Mouse (Mus musculus): ENCODE data around the gene Bcl2l13. TPM values are rescaled to one million over a fixed set of nuclear protein-coding genes. Genes with fewer than 3 reads are reported as not detected.

Bcl2l13 gene
- polyA plus RNA-seq, 1 experiment from 2014 or later, result 34.6 TPM

DNA sequence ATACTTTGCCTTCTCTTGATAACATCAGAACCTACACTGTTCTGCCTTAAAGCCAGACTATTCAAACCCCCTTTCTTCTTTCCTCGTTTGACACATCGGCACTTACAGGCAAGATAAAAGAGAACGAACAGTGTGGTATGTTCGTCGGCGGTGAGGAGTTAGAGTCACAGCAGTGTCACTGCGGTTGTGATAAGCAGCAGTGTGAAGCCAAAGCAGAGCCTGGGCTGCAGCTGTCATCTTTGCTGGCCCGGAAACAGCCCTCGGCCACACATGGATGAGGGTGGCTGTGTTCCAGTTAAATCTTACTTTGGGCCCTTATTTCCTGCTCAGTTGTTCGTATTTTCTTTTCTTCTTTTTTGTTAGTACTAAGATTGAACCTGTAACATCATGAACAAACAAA, 18.4 kb downstream of the Bcl2l13 start:
- WGBS, result 57% methylated on average over 10 of the region's 10 CpGs
- no peaks in the 10 kb centered on the region for H3K9me3 ChIP-seq (ENCODE audit: low read depth, low read length)
- DNase-seq (peak; percentile 23), ATAC-seq (ENCODE audit: insufficient read depth) (no peak)
- no peaks in the 10 kb centered on the region for H3K27me3 ChIP-seq (ENCODE audit: insufficient read depth, low read length)
- H3K27ac ChIP-seq (ENCODE audit: low read depth), result no peak overlapping the region
- no peak overlapping the region for H3K9ac ChIP-seq
- no peaks in the 10 kb centered on the region for H3K4me1 ChIP-seq (ENCODE audit: insufficient read depth)
- no peak for TF ChIP-seq CTCF (IDR thresholded peaks at IDR 0.05; ENCODE audit: low read depth)
- H3K4me3 ChIP-seq (ENCODE audit: low read depth, low read length), result no peak overlapping the region
- no peak overlapping the region for H3K4me2 ChIP-seq
- H3K36me3 ChIP-seq (ENCODE audit: insufficient read depth), result peaks cover 22% of the 10 kb centered on the region

DNA sequence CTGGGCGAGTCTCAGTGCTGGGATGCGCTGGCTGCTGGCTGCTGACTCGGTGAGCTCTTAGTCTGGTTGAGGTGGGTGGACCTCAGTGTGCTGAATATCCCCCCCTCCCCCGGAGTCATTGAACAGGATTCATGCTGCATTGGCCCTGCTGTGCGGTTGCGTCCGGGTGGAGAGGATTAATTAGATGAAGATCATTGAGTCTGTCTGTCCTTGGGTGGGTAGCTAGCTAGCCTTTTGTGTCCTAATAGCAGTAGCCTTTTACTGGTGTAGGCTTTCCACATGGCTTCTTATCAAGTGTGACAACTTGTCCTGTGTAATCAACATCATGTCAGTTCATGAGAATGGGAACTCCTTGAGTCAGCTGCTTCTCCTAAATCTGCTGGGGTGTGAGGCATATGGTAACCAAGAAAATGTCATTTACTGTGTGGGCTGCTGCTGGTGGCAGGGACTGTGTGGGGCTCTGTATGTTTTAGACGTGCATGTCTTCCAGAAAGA, 22.3 kb downstream of the Bcl2l13 start:
- Histone ChIP-seq H3K9me3 (ENCODE audit: low read depth, low read length) (no peaks in the 10 kb centered on the region), H3K4me1 (ENCODE audit: insufficient read depth) (no peaks in the 10 kb centered on the region), H3K36me3 (ENCODE audit: insufficient read depth) (peaks cover 10% of the 10 kb centered on the region; the same call in 1 of the 2 replicates), H3K4me2 (no peak overlapping the region), H3K4me3 (ENCODE audit: low read depth, low read length) (no peak overlapping the region), H3K27ac (ENCODE audit: low read depth) (no peak overlapping the region), H3K27me3 (ENCODE audit: insufficient read depth, low read length) (no peaks in the 10 kb centered on the region), H3K9ac (no peak overlapping the region)
- WGBS, result 78% methylated on average over 8 of the region's 8 CpGs
- DNase-seq (no peak), ATAC-seq (ENCODE audit: insufficient read depth) (no peak)
- TF ChIP-seq CTCF (IDR thresholded peaks at IDR 0.05; ENCODE audit: low read depth), result no peak

DNA sequence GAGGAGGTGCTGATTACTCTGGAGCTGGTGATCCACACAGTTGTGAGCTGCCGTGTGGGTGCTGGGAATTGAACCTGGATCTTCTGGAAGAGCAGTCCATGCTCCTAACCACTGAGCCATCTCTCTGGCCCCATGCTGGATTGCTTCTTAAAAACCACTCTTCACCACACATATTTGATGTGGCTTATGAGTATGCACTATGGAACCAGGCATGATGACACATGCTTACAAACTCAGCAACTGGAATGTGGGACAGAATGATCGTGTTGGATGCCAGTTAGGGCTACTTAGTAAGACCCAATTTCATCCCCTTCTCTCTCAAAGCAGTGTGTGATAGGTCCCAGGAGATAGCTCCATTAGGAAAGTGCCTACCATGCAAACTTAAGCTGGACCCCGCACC, 24.1 kb downstream of the Bcl2l13 start:
- H3K36me3 ChIP-seq (ENCODE audit: insufficient read depth), result peaks cover 17% of the 10 kb centered on the region
- no peak overlapping the region for H3K4me3 ChIP-seq (ENCODE audit: low read depth, low read length)
- no peaks in the 10 kb centered on the region for H3K27me3 ChIP-seq (ENCODE audit: insufficient read depth, low read length)
- H3K9me3 ChIP-seq (ENCODE audit: low read depth, low read length), result no peaks in the 10 kb centered on the region
- WGBS, result 93% methylated on average over 3 of the region's 3 CpGs
- no peak for ATAC-seq (ENCODE audit: insufficient read depth)
- no peaks in the 10 kb centered on the region for H3K4me1 ChIP-seq (ENCODE audit: insufficient read depth)
- no peak overlapping the region for H3K27ac ChIP-seq (ENCODE audit: low read depth)
- H3K9ac ChIP-seq, result no peak overlapping the region
- no peak for DNase-seq
- no peak overlapping the region for H3K4me2 ChIP-seq
- no peak for TF ChIP-seq CTCF (IDR thresholded peaks at IDR 0.05; ENCODE audit: low read depth)

DNA sequence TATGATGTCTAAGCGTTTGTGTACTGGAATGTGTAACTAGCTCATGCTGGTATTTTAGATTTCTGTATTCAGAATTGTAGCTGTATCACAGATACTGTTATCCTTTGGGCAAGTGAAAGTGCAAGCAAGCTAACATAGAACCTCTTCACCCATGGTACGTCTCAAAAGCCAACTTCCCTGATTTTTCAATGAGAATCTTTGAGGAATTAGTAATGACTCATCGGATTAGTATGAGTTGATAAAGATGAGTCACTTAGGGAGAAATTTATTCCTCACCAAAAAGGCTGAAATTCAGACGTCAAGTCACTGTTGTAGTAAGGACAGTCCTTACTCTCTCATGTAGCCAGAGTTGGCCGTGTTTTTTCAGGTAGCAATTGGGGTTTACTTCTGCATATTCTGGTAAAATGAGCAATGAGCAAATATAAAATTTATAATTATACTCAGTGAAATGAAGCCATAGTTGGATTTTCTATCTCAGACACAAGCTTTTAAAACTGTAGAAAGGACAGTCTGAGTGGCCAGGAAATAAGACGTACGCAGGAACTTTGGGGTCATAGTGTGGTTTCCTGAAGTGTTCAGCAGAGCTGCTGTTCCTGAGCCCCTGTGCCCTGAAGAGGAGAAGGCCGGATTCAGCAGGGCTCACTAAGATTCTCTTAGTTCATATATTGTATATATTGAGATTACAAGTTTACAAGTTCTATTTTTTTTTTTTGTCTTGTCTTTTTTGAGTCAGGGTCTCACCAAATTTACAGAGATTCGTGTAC, 30.2 kb downstream of the Bcl2l13 start:
- Histone ChIP-seq H3K9ac (no peak overlapping the region), H3K27me3 (ENCODE audit: insufficient read depth, low read length) (no peaks in the 10 kb centered on the region), H3K9me3 (ENCODE audit: low read depth, low read length) (no peaks in the 10 kb centered on the region), H3K4me2 (no peak overlapping the region), H3K4me1 (ENCODE audit: insufficient read depth) (no peaks in the 10 kb centered on the region), H3K4me3 (ENCODE audit: low read depth, low read length) (no peak overlapping the region), H3K27ac (ENCODE audit: low read depth) (no peak overlapping the region), H3K36me3 (ENCODE audit: insufficient read depth) (peaks cover 26% of the 10 kb centered on the region)
- 73% methylated on average over 9 of the region's 9 CpGs for WGBS
- no peak for DNase-seq
- TF ChIP-seq CTCF (IDR thresholded peaks at IDR 0.05; ENCODE audit: low read depth), result no peak
- ATAC-seq (ENCODE audit: insufficient read depth), result no peak

DNA sequence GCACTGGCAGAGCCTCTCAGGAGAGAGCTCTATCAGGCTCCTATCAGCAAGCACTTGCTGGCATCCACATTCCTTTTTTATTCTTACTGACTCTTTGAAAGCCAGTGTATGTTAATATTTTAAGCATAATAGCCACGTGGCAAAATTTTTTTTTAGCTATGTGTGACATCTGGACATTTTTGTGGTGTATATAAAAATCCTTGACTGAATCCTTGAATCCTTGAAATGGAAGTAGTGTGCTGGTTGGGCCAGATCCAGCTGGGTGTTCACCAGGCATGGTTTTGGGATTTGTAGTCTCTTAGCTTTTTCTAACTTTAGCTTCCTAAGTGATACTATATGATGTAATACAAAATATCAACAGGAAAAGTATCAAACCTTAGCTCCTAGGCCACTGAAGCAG, 32.8 kb downstream of the Bcl2l13 start:
- H3K4me1 ChIP-seq (ENCODE audit: insufficient read depth), result no peaks in the 10 kb centered on the region
- H3K9ac ChIP-seq, result no peak overlapping the region
- ATAC-seq (ENCODE audit: insufficient read depth) (no peak), DNase-seq (no peak)
- no peaks in the 10 kb centered on the region for H3K27me3 ChIP-seq (ENCODE audit: insufficient read depth, low read length)
- H3K4me2 ChIP-seq, result no peak overlapping the region
- no peak overlapping the region for H3K4me3 ChIP-seq (ENCODE audit: low read depth, low read length)
- no peaks in the 10 kb centered on the region for H3K9me3 ChIP-seq (ENCODE audit: low read depth, low read length)
- WGBS, result 39% methylated on average over 1 of the region's 1 CpGs
- no peak overlapping the region for H3K27ac ChIP-seq (ENCODE audit: low read depth)
- peaks cover 22% of the 10 kb centered on the region for H3K36me3 ChIP-seq (ENCODE audit: insufficient read depth)
- TF ChIP-seq CTCF (IDR thresholded peaks at IDR 0.05; ENCODE audit: low read depth), result no peak

DNA sequence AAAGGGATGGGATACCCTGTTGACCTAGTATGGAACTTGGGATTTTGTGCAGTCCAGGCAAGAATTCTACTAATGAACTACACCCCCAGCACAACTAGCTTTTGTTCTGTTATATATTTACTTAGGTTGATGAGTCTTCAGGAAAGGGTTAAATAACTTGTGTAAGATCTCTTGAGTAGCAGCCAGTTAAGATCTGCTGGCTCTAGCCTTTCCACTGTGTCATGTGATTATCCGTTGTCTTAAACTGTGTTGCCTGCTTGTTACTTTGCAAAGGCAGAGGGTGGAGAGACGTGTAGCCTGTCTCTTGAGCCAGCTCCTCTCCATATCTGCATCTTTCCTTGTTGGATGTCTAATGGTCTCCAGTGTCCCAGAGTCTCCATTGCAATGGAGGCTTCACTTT, 35.3 kb downstream of the Bcl2l13 start:
- no peaks in the 10 kb centered on the region for H3K9me3 ChIP-seq (ENCODE audit: low read depth, low read length)
- DNase-seq (no peak), ATAC-seq (ENCODE audit: insufficient read depth) (no peak)
- TF ChIP-seq CTCF (IDR thresholded peaks at IDR 0.05; ENCODE audit: low read depth), result no peak
- H3K27ac ChIP-seq (ENCODE audit: low read depth), result no peak overlapping the region
- H3K9ac ChIP-seq, result no peak overlapping the region
- no peak overlapping the region for H3K4me2 ChIP-seq
- WGBS, result 63% methylated on average over 2 of the region's 2 CpGs
- peaks cover 11% of the 10 kb centered on the region; the same call in 1 of the 2 replicates for H3K36me3 ChIP-seq (ENCODE audit: insufficient read depth)
- no peaks in the 10 kb centered on the region for H3K4me1 ChIP-seq (ENCODE audit: insufficient read depth)
- H3K27me3 ChIP-seq (ENCODE audit: insufficient read depth, low read length), result no peaks in the 10 kb centered on the region
- H3K4me3 ChIP-seq (ENCODE audit: low read depth, low read length), result no peak overlapping the region

DNA sequence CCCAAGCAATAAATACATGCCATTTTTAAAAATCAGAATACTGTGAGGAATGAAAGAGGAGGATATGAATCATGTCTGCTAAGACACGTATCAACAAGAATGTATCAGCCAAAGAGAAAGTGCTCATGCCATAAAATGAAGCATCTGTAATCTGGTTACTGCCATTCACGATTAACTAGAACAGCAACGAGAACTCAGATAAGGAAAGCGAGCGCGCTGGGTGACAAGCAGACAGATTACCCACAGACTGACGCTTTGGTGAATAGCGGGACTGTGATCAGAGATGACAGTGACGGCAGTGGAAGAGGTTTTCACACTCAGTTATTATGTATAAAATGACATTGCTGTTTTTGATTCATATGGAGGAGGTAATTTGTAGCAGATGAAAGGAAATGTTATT, 37.9 kb downstream of the Bcl2l13 start:
- TF ChIP-seq CTCF (IDR thresholded peaks at IDR 0.05; ENCODE audit: low read depth), result no peak
- no peak overlapping the region for H3K4me2 ChIP-seq

More for the DNA sequence above, 37.9 kb downstream of the Bcl2l13 start:
- ATAC-seq (ENCODE audit: insufficient read depth), result no peak
- no peaks in the 10 kb centered on the region for H3K4me1 ChIP-seq (ENCODE audit: insufficient read depth)
- H3K36me3 ChIP-seq (ENCODE audit: insufficient read depth), result peaks cover 29% of the 10 kb centered on the region
- peak; percentile 31 for DNase-seq
- H3K27ac ChIP-seq (ENCODE audit: low read depth), result no peak overlapping the region
- no peak overlapping the region for H3K4me3 ChIP-seq (ENCODE audit: low read depth, low read length)
- H3K9me3 ChIP-seq (ENCODE audit: low read depth, low read length), result no peaks in the 10 kb centered on the region
- WGBS, result 31% methylated on average over 9 of the region's 9 CpGs
- no peaks in the 10 kb centered on the region for H3K27me3 ChIP-seq (ENCODE audit: insufficient read depth, low read length)
- H3K9ac ChIP-seq, result no peak overlapping the region

All from lung, embryonic 14.5 days (tissue).